Mouse (Mus musculus) midbrain, embryonic 14.5 days (tissue): ENCODE results near the gene Telo2. TPM values are rescaled to one million over a fixed set of nuclear protein-coding genes. Genes with fewer than 3 reads are reported as not detected.

Experiments used
- ATAC-seq: fragments of 200-750 bp; cut with Nextera tagmentation; 2 replicates; pipeline ENCODE4 v1.8.0; 2017; ENCODE audit warnings: moderate number of reproducible peaks, moderate library complexity; ENCODE audit not compliant: low FRiP score, low TSS enrichment
- DNase-seq: peaks from one replicate; pipeline ENCODE4 v3.0.0-alpha.2; 2015
- H3K27ac ChIP-seq: fragments of 300-500 bp; sonication (generic); replicated peaks from 2 replicates; pipeline ENCODE4 v1.5.1; 2014; ENCODE audit warnings: mild to moderate bottlenecking, low read depth, low read length, moderate library complexity
- H3K27me3 ChIP-seq: fragments of 300-500 bp; sonication (generic); 2 replicates; pipeline ENCODE4 v1.6.1; 2014; ENCODE audit warnings: low read length, control low read depth, mixed read lengths; ENCODE audit not compliant: control insufficient read depth, insufficient read depth
- H3K36me3 ChIP-seq: fragments of 300-500 bp; sonication (generic); 2 replicates; pipeline ENCODE4 v1.6.1; 2014; ENCODE audit warnings: low read length, control low read depth; ENCODE audit not compliant: control insufficient read depth, insufficient read depth
- H3K4me1 ChIP-seq: fragments of 300-500 bp; sonication (generic); 2 replicates; pipeline ENCODE4 v1.6.1; 2014; ENCODE audit warnings: mild to moderate bottlenecking, antibody characterized with exemption, low read length, control low read depth; ENCODE audit not compliant: control insufficient read depth, insufficient read depth
- H3K4me2 ChIP-seq: fragments of 300-500 bp; sonication (generic); 2 replicates; pipeline ENCODE4 v1.6.1; 2014; ENCODE audit warnings: mild to moderate bottlenecking, low read length, moderate library complexity
- H3K4me3 ChIP-seq: fragments of 300-500 bp; sonication (generic); replicated peaks from 2 replicates; pipeline ENCODE4 v1.5.1; 2014; ENCODE audit warnings: low read depth, low read length
- H3K9ac ChIP-seq: fragments of 300-500 bp; sonication (generic); replicated peaks from 2 replicates; pipeline ENCODE4 v1.6.1; 2014; ENCODE audit warnings: mild to moderate bottlenecking, low read length, moderate library complexity
- H3K9me3 ChIP-seq: fragments of 300-500 bp; sonication (generic); 2 replicates; pipeline ENCODE4 v1.6.1; 2016; ENCODE audit warnings: low read length, control low read depth, mixed read lengths; ENCODE audit not compliant: control insufficient read depth
- WGBS: fragments of 180-500 bp; shearing (Covaris S2); extraction: QIAGEN DNeasy Blood & Tissue Kit; methylation state at CpG from one replicate; pipeline ENCODE4 v1.1.7; 2014; 5-methylcytosine and 5-hydroxymethylcytosine counted together
- polyA plus RNA-seq: library from polyadenylated mRNA; unstranded; fragments of >200 nt; fragmentation: Nextera tagmentation; extraction: Ambion mirVana; gene quantifications from 2 replicates; pipeline ENCODE4 v1.2.1, GENCODE M21; 2014

Telo2 gene
- polyA plus RNA-seq, 1 experiment from 2014 or later, result 34.4 TPM

DNA sequence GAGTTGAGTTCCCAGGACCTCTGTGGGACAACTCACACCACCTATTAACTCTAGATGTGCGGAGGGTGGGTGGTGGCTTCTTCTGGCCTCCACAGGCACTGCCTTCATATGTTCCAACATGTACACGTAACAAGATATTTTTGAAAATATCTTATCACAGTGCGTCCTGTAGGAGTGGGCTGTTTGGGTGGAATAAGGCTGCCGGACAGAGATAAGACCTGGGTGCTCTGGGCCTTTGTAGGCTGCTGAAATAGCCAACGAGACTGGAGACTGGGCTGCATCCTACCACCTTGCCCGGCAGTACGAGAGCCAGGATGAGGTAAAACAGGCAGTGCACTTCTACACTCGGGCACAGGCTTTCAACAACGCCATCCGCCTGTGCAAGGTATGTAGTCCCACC is 26.6 kb downstream of the Telo2 start:
- Histone ChIP-seq H3K36me3 (peaks cover 34% of the 10 kb centered on the region), H3K4me3 (no peak overlapping the region)
- no peak for ATAC-seq

GRCm38 (mm10) chr17:25086724-25087123 is 29.0 kb downstream of the Telo2 start:
- H3K4me3 ChIP-seq, result no peak overlapping the region
- DNase-seq (no peak), ATAC-seq (no peak)
- no peaks in the 10 kb centered on the region for H3K4me1 ChIP-seq
- no peaks in the 10 kb centered on the region for H3K27me3 ChIP-seq
- no peak overlapping the region for H3K9ac ChIP-seq
- H3K36me3 ChIP-seq, result peaks cover 22% of the 10 kb centered on the region
- H3K4me2 ChIP-seq, result no peak overlapping the region
- no peak overlapping the region for H3K27ac ChIP-seq
- no peaks in the 10 kb centered on the region for H3K9me3 ChIP-seq
- WGBS, result 94% methylated on average over 7 of the region's 7 CpGs

More for the DNA sequence above, 26.6 kb downstream of the Telo2 start:
- no peak overlapping the region for H3K27ac ChIP-seq
- H3K9me3 ChIP-seq, result no peaks in the 10 kb centered on the region
- no peaks in the 10 kb centered on the region for H3K27me3 ChIP-seq
- no peaks in the 10 kb centered on the region for H3K4me1 ChIP-seq
- DNase-seq, result no peak
- H3K4me2 ChIP-seq, result no peak overlapping the region
- WGBS, result 94% methylated on average over 10 of the region's 10 CpGs
- no peak overlapping the region for H3K9ac ChIP-seq

GRCm38 (mm10) chr17:25084835-25085385 is 30.9 kb downstream of the Telo2 start:
- no peak overlapping the region for H3K4me2 ChIP-seq
- no peak overlapping the region for H3K9ac ChIP-seq
- no peak for ATAC-seq
- no peaks in the 10 kb centered on the region for H3K9me3 ChIP-seq
- no peaks in the 10 kb centered on the region for H3K27me3 ChIP-seq
- peaks cover 19% of the 10 kb centered on the region for H3K36me3 ChIP-seq
- H3K4me3 ChIP-seq, result no peak overlapping the region
- no peaks in the 10 kb centered on the region for H3K4me1 ChIP-seq
- no peak for DNase-seq
- WGBS, result 84% methylated on average over 13 of the region's 13 CpGs
- H3K27ac ChIP-seq, result no peak overlapping the region

- peaks cover 12% of the 10 kb centered on the region; the same call in 1 of the 2 replicates for H3K36me3 ChIP-seq
- H3K4me1 ChIP-seq, result no peaks in the 10 kb centered on the region
- H3K9me3 ChIP-seq, result no peaks in the 10 kb centered on the region
- no peak within 1 kb of the TSS for H3K27ac ChIP-seq
- WGBS, result 73% methylated on average over 7 of the region's 7 CpGs
- DNase-seq (peak; percentile 16), ATAC-seq (no peak)
- no peak within 1 kb of the TSS for H3K4me2 ChIP-seq
- no peak within 1 kb of the TSS for H3K9ac ChIP-seq
- H3K4me3 ChIP-seq, result no peak within 1 kb of the TSS
- no peaks in the 10 kb centered on the region for H3K27me3 ChIP-seq
Measured at GRCm38 (mm10) chr17:25083444-25083931, 32.3 kb downstream of the Telo2 start, which contains the start of gene Tmem204. Gene Tmem204, minus strand, starts transcription at chr17:25083591.

GRCm38 (mm10) chr17:25082887-25083286 is 32.9 kb downstream of the Telo2 start:
- no peak for ATAC-seq
- H3K27ac ChIP-seq, result no peak overlapping the region
- no peaks in the 10 kb centered on the region for H3K27me3 ChIP-seq
- no peaks in the 10 kb centered on the region for H3K9me3 ChIP-seq
- H3K4me3 ChIP-seq, result no peak overlapping the region
- H3K9ac ChIP-seq, result no peak overlapping the region
- H3K4me1 ChIP-seq, result no peaks in the 10 kb centered on the region
- peaks cover 5% of the 10 kb centered on the region; the same call in 1 of the 2 replicates for H3K36me3 ChIP-seq
- DNase-seq, result no peak
- 71% methylated on average over 3 of the region's 3 CpGs for WGBS
- no peak overlapping the region for H3K4me2 ChIP-seq

GRCm38 (mm10) chr17:25082081-25082847 is 33.5 kb downstream of the Telo2 start:
- no peak overlapping the region for H3K4me2 ChIP-seq
- no peaks in the 10 kb centered on the region for H3K9me3 ChIP-seq
- H3K27me3 ChIP-seq, result no peaks in the 10 kb centered on the region
- no peak overlapping the region for H3K9ac ChIP-seq
- H3K4me1 ChIP-seq, result no peaks in the 10 kb centered on the region
- no peak for DNase-seq
- no peak overlapping the region for H3K27ac ChIP-seq
- 85% methylated on average over 14 of the region's 14 CpGs for WGBS
- H3K36me3 ChIP-seq, result 0 out of 2 replicates have a peak, but pooled peaks cover 4% of the 10 kb centered on the region
- no peak overlapping the region for H3K4me3 ChIP-seq
- no peak for ATAC-seq

DNA sequence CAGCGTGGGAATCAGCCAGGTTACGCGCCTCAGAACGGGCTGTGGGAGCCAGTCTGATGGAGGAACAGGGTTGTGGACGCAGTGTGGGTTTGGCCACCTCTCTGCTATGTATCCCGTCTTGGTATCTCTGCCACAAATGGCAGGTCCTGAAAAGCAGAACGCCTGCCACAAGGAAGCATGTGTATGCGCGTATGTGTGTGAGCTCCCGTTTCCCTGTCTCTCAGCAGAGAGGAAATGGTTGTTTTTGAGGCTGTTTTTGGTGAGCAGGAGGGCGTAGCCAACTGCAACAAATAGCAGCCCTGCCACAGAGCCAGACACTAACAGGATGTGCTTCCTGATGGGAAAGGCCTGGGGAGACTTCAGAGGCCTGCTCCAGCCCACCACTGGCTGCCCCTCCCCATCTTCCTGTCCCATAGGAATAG is 34.8 kb downstream of the Telo2 start:
- Histone ChIP-seq H3K27ac (peak overlapping the region; percentile 41; the same call in 1 of the 2 replicates), H3K4me2 (no peak overlapping the region)

GRCm38 (mm10) chr17:25080210-25080609 is 35.6 kb downstream of the Telo2 start:
- Histone ChIP-seq H3K4me2 (no peak overlapping the region), H3K27me3 (no peaks in the 10 kb centered on the region), H3K36me3 (0 out of 2 replicates have a peak, but pooled peaks cover 7% of the 10 kb centered on the region), H3K27ac (no peak overlapping the region), H3K9ac (no peak overlapping the region), H3K4me3 (peak overlapping the region; percentile 12; the same call in 1 of the 2 replicates), H3K4me1 (no peaks in the 10 kb centered on the region), H3K9me3 (no peaks in the 10 kb centered on the region)
- no peak for ATAC-seq
- no peak for DNase-seq
- WGBS, result 94% methylated on average over 13 of the region's 13 CpGs

More for the DNA sequence above, 34.8 kb downstream of the Telo2 start:
- Histone ChIP-seq H3K36me3 (0 out of 2 replicates have a peak, but pooled peaks cover 7% of the 10 kb centered on the region), H3K9me3 (no peaks in the 10 kb centered on the region), H3K27me3 (no peaks in the 10 kb centered on the region), H3K9ac (no peak overlapping the region; the same call in 1 of the 2 replicates), H3K4me1 (no peaks in the 10 kb centered on the region), H3K4me3 (no peak overlapping the region)
- ATAC-seq (no peak), DNase-seq (peak; percentile 2)
- WGBS, result 91% methylated on average over 11 of the region's 11 CpGs
